Mouse (Mus musculus) mesoderm, embryonic 11.5 days (tissue): Measurements from ENCODE around the gene Nat8f2.
"Not testable (repeated sequence)": the region's sequence is repeated elsewhere in the genome, so short reads cannot be mapped to it uniquely, and the experiment has no call there.

Experiments used
- DNase-seq: peaks from one replicate; pipeline ENCODE4 v3.0.0-alpha.2; 2012; ENCODE audit warnings: low read depth, low spot score

Nat8f2 gene

DNA sequence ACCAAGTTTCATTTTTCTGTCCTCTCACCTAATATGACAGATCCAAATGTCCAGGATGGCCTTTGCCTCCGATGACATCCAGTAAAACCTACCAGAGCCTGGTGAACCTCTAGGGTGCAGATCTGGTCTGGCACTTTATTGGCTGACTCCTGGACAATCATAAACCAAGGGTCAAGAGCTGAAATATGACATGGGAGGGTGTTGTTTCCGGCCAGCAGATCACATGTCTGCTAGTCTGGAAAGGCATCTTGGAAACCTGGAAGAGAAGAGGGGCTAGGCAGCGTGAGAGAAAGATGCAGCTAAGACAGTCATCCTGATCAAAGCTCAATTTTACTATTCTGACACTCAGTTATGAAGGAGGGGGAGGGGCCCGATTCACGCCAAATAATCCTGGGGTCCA lies at the start of gene Nat8f2:
Nat8f2 (minus strand) TSS at position 153 of the 400 bp plus-strand sequence.
- DNase-seq = not testable (repeated sequence)

DNA sequence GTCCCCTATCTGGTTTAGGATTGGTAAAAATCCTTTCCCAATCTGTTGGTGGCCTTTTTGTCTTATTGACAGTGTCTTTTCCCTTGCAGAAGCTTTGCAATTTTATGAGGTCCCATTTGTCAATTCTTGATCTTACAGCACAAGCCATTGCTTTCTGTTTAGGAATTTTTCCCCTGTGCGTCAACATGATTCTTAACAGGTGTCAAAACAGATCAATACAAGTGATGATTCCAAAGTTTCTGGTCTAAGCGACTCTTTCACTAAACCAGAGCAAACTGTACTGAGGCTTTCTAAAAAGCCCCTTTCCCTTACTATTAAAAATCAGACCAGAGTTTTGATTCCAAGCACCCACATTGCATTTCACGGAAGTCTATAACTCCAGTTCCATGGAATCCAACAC lies 49.4 kb upstream of the Nat8f2 start:
- DNase-seq = not testable (repeated sequence)

DNA sequence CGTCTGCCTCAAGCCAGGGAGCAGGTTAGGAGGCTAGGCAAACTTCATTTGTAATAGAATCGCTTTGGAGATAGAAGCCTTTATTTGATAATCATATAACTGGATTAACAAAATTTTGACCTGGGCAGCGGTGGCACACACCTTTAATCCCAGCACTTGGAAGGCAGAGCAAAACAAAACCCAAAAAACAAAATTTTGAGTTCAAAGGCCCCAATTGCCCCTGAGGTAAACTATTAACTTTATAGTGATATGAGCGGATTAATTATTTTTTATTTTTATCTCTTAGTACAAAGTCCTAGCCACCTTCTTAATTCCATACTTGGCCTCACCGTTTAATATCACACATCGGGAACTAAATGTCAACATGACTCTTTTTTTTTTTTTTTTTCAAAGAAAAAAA lies 47.6 kb upstream of the Nat8f2 start:
- DNase-seq = no peak

DNA sequence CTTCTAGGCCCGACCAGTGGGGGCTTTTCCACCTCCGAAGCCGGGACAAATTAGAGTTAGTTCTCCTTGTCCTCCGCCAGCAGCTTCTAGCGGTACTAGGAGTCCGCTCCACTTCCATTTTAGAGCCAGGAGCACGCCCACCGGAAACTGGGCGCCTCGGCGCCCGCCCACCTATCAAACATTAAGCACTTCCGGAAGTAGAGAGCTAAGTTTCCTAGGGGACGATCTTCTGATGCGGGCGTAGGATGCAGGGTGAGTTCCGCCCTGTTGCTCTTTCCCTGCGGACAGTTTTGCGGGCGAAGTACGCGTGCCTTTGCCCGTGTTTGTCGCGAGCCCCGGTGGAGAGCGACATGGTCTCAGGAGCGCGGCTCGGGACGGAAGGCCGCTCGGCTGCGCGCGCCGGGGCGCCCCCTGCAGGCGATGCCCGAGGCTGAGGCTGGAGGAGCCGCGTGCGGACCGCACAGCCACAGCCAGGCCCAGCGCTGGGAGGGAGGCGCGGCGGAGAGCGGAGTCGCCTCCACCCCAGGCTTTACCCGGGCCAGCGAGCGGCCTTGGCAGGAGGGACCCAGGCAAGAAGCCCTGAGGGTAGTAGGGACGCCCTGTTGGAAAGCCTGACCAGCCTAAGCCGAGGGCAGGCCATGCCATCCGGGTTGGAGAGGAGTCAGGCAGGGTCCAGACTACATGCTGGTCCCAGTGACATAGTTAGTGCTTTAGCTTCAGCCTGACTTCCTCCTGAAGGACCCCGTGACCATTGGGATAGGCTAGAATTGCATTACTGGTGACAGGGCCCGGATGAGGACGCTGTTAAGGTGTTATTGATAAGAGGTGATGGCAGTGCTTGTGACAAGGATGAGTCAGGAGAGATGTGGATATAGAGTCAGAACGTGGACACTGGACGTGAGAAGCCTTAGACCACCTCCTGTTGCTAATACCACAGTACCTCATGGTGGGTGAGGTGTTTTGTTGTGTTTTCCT lies 46.9 kb upstream of the Nat8f2 start, which contains the start of gene Nat8f1:
Nat8f1 (minus strand) TSS at position 149 of the 975 bp plus-strand sequence.
- peak; percentile 93 for DNase-seq

DNA sequence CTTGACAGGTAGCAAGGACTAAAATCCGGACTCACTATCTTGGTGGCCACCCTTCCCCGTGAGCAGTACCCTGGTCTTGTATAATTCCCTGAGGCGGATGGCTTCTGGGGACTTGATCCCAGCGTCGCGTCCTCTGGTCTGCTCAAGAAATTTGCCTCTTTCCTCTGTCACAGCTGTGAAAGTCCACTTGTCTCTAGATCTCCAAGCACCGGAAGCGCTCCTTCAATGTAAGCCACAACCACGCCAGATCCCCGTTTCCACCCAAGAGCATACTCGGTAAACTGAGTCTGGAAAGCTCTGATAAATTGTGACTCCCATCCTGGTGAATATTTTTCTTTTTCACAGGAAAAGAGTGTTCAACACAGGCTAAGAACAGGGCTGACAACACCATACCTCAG lies 46.2 kb upstream of the Nat8f2 start:
- no peak for DNase-seq

DNA sequence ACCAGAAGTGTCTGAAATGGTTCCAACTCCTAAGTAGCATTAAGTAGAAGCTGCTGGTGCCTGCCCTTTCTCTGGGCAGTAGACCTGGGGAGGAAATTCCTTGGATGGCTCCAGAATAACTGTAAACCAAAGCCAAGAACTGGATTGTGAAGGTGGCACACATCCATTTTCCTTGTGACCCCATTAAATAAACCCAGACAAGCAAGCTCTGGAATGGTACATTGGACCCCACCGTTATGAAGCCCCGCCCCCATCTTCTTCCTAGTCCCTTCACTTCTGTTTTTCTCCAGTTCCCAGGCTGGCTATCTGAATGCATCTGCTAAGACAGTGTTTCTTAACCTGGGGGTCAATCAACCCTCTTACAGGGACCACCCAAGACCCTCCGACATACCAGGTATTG lies 42.6 kb upstream of the Nat8f2 start, which contains the start of gene Tprkb:
Tprkb (plus strand) TSS at position 279 of the 400 bp plus-strand sequence.
- DNase-seq = no peak

DNA sequence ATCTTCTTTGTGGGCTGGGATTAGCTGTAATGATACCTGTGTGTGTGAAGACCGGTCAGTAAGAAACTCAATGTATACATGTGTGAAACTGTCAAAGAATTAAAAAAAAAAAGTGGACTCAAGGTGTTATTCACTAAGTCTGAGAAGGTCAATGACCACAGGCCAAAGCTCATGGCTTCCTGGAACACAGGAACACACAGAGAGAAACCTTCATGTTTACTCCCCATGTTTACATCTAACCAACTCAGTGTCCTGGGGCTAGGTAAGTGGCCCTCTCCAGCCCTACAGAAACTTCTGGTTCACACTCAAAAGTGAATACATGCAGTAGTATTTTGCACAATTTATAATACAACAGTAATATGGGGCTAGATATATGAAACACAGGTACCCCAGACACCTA lies 40.7 kb upstream of the Nat8f2 start:
- no peak for DNase-seq

DNA sequence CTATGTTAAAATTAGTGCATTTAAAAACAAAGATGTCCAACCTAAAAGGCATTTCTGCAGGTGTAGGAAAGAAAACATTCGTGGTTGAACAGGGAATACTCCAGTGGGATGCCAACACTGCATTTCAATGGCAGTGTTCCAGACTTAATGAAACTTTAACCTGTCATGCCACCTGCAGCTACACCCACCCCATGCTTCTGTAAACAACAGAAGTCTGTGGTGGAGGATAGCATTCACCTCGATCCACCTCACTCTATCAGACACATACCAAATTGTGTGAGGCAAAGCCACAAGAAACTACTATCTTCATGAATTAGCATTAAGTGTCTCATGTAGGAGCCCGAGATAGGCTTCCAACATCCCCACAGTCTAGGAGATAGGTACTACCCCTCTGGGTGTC lies 39.4 kb upstream of the Nat8f2 start:
- no peak for DNase-seq

DNA sequence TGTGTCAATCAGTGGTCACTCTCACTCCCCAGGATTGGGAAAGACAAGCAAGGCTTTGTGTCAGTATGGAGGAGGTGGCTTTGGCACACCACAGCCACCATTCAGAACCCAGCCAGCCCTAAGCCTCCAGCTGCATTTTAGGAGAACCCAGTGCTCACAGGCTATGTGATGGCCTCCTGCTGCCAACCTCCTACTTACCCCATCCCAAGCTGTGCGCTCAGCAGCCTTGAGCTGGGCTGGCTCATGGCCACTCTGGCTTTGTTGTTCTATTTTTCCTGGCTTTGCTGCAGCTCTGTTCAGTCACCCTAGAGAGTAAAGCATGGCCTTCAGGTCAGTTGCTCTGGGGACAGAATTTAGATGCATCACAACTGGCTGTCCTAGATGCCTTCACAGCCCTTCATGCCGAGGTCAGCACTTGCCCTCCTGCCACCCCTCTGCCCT lies 38.0 kb upstream of the Nat8f2 start:
- DNase-seq = not testable (repeated sequence)

DNA sequence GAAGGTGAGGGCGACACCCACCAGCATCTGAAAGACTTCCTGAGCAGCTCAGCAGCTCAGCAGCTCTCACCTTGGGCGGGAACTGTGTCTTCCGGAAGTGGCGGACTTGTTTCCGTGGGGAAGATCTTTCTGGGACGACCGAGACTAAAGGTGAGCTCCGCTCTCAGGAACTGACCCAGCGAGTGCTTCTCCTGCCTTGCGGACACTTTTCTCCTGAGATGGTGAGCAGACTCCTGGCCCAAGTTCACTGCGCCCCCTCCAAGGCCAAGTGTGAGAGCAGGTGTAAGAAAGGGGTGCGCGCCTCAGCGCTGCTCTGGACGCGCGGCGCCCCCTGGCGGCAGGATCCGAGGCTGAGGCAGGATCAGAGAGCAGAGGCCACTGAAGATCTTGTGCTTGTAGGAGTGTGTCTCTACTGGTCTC lies 35.7 kb upstream of the Nat8f2 start, which contains the start of gene Nat8f4:
Nat8f4 (minus strand) TSS at position 243 of the 420 bp plus-strand sequence.
- peak; percentile 24 for DNase-seq

DNA sequence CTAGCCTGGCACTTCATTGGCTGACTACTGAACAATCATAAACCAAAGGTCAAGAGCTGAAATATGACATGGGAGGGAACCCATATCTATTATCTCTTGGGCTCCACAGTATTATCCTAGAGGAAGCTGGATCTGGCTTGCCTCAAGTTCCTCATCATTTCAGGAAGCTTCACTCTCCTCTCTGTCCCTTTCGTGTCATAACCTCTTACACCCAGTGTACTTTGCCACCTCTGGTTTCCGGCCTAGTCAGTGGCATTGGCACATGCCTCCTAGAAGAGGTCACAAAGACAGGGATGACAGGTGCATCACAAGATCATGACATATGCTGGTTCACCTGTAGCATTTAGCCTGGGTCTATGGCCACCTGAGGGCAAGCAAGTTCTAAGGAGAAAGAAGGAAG lies 33.3 kb upstream of the Nat8f2 start:
- no peak for DNase-seq

DNA sequence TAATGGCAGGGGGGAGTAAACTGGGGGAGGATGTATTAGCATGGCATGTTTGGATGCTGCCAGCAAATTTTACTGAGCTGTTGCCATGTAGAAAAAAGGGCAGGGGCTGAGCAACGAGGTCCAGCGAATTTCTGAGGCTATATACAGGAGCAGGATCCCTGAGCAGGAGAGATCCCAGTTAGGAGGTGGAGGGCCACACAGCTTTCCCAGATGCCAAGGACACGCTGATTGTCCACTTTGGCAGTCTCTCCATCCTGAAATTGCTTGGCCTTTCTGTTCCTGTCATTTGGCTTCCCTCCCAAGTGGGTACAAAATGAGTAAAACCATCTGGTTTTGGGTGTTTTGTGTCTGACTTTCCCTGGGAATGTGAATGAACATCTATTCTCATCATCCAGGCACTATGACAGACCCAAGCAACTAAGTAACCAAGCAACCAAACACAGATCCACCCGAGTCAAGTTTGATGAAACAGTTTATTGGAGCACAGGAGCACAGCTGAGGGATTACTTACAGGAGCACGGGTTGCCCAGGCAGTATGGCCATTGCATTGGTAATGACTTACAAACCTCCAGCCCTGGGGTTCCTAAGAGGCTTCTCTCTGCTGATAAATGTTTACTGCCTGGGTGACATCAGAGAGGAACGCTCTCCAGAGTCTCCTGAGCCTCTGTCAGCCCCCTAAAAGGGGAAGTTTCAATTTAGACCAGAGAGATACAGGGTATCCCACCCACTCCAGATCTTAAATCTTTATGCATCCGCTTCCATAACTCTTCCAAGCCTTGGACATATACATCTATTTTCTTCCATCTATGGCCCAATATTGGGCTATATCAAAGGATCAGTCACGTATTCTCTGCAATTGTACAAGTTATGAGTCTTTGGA lies 29.9 kb upstream of the Nat8f2 start:
- DNase-seq = not testable (repeated sequence)

DNA sequence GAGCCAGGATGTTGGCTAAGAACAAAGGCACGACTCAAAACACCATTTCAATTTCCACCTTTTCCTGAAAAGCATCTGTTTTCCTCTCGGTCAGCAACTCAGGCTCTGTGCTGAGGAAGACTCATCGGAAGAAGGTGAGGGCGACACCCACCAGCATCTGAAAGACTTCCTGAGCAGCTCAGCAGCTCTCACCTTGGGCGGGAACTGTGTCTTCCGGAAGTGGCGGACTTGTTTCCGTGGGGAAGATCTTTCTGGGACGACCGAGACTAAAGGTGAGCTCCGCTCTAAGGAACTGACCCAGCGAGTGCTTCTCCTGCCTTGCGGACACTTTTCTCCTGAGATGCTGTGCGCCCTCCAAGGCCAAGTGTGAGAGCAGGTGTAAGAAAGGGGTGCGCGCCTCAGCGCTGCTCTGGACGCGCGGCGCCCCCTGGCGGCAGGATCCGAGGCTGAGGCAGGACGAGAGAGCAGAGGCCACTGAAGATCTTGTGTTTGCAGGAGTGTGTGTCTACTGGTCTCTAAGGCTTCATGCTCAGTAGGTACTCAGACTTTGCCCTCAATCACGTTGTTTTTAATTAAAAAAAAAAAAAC lies 26.2 kb upstream of the Nat8f2 start:
- not testable (repeated sequence) for DNase-seq

DNA sequence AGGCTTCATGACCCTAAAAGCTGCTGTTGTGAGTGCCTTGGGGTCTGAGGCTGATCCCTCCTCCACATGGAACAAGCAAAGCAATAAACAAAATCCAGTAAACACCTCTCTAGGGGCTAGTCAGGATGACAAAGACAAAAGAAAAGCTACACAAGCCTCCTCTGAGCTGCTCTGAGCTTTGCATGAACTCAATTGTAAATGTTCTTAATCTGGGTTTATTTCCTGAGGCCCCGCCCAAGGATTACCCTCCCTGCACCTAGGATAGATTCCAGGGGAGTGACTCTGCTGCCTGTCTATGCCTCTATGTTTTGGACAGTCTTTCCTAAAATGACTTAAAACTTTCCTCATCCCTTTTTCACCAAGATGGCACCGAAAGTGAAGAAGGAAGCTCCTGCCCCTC lies 20.0 kb upstream of the Nat8f2 start:
- DNase-seq = no peak

DNA sequence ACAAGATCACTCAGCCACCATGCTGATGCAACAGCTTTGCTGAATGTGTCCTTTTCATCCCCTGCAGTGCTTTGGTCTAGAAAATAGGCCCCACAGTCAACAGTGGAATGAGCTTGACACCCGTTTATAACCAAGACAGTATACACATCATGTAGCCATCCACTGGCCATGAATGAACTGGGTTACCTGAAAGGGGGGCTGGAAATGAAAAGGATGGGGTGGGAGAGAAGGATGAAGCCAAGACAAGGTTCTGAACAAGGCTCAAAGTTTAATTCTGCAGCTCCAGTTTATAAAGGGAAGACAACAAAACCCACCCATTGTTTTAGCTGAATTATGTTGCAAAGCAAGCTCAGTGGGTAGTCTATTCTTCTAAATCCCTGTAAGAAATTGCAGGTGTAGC lies 15.4 kb upstream of the Nat8f2 start:
- DNase-seq = no peak

DNA sequence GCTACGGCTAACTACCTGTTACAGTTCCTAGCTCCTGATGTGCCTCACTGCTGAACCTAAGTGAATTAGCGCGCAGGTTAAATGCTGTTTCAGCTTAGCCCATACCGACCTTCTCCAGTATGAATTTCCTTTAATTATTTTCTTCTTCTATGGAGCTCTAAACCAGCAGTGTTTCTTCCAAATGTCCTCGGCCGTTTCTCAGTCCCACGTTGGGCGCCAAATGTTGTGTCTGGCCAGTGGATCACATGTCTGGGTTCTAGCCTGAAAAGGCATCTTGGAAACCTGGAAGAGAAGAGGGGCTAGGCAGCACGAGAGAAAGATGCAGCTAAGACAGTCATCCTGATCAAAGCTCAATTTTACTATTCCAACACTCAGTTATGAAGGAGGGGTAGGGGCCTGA lies 14.3 kb upstream of the Nat8f2 start:
- DNase-seq = not testable (repeated sequence)

DNA sequence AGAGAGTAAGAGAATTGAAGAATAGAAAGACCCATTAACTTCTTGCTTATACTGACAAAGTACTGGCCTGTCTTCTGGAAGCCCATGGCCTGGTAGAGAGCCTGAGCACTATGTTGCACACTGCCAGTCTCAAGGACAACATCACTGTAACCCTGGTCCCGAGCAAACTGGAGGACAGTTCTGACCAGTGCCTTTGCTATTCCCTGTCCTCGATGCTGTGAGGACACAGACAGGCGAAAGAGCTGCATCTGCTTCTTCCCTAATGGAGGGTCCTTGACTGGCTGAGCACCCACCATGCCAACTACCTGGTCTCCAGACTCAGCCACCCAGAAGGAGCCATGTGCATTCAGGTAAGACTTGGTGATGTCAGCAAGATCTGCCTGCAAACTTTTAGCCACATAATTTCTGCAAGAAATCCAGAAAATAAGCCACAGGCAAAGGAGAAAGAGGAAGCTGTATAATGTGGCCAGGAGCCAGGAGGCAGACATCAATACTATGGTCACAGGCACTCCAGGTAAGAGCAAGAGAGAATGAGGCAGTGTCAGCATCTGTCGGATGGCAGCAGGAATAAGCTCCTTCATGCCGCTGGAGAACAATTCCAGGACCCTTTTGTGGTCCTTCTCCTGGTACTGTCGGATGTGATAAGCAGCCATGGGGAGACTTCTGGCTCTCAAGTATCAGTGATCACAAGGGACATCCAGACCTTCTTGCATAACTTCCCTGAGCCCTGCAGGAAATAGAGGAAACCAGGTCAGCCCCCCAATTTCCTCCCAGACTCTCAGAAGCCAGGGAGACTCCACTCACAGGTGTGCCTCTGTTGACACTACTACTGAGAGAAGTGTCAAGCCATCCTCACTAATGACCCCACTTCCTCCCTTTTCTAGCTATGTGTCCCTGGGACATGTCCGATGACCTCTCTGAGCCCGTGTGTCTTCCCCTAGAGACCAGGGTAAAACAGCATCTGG lies 950 bp downstream of the Nat8f2 start:
- no peak for DNase-seq

DNA sequence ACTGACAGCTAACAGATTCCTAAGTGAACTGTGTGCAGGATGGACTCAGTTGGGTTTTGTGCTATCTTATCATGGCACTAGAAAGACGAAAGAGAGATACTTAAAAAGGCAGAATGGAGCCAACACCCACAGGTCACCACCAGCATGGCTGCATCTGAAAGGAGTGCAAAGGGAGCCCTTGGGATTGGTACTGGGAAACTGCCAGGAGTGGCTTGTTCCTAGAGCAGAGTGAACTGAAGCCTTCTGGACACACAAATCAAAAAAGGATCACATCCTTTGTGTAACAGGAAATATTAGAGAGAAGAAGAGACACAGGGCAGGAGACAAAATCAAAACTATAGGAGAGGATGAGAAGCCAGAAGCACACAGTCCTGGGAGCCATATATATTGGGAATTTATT lies 2.0 kb downstream of the Nat8f2 start:
- DNase-seq = not testable (repeated sequence)

DNA sequence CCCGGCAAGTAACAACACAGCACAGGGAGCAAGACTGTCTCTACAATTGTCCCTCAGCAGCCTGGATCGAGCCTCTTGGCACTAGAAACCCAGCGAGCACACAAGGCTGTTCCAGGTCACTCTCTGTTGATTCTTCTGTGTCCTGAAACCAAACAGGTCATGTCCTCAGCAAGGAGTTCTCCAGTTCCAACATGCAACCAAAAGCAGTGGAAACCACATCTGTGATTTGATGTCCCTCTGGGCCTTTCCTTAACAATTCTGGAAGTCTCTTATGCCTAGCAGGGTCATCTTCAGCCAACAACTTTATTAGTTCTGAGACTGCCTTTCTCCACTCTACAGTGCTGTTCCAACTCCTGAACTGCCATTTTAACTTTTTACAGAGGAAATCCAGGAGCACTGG lies 2.8 kb downstream of the Nat8f2 start:
- DNase-seq = not testable (repeated sequence)

DNA sequence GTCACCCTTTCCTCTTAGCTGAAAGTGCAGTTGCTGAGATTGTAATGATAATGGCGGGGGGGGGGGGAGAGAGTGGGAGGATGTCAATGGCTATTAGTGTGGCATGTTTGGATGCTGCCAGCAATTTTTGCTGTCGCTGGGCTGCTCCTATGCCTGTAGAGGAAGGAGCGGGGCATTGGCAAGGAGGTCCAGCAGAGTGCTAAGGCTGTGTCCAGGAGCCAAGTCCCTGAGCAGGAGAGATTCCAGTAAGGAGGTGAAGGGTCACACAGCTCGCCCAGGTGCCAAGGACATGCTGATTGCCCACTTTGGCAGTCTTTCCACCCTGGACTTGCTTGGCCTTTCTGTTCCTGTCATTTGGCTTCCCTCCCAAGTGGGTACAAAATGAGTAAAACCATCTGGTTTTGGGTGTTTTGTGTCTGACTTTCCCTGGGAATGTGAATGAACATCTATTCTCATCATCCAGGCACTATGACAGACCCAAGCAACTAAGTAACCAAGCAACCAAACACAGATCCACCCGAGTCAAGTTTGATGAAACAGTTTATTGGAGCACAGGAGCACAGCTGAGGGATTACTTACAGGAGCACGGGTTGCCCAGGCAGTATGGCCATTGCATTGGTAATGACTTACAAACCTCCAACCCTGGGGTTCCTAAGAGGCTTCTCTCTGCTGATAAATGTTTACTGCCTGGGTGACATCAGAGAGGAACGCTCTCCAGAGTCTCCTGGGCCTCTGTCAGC lies 3.9 kb downstream of the Nat8f2 start:
- not testable (repeated sequence) for DNase-seq
